Mouse (Mus musculus): ENCODE data around the gene Flt1. TPM values are rescaled to one million over a fixed set of nuclear protein-coding genes. Genes with fewer than 3 reads are reported as not detected.

Flt1 gene
- polyA plus RNA-seq, 1 experiment, result 23.4 TPM

DNA sequence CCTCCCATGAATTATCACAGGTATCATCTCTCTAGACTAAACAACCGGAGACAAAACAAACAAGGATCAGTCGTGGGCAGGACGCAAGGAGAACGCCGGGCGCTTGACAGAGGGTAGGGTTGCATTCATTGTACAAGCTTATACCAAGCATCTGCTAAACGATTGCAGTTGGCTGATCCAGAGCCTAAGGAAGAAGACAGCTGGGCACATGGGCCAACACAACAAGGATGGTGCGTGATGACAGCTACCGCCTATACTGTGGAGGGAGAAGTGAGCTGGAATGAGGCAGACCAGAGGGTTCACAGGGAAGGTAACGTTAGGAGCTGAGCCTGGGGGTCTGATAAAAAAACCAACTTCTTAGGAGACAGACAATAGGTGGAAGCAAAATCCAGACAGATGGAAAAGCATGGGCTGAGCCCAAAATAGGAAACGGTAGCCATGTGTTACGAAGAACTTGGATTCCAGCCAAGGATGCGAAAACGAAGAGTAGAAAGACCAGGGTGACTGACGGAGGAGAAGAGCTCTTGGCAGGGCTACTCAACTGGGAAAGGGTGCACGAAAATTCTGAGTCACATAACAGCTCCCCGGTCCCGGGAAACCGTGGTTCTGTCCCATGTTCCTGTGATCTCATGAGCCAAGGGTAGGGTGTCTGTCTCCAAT is 53.9 kb downstream of the Flt1 start:
- TF ChIP-seq CTCF (IDR thresholded peaks at IDR 0.05; ENCODE audit: low read depth, low read length) (no peak), EP300 (IDR thresholded peaks at IDR 0.05; ENCODE audit: insufficient read depth, low read depth, low read length) (no peak), POLR2A (IDR thresholded peaks at IDR 0.05; ENCODE audit: insufficient read depth, low read length) (no peak)
- H3K36me3 ChIP-seq (ENCODE audit: control insufficient read depth, insufficient read depth, low read length, poor library complexity, severe bottlenecking), result no peaks in the 10 kb centered on the region
- H3K9me3 ChIP-seq (replicated peaks; ENCODE audit: control insufficient read depth, insufficient read depth, low read length, poor library complexity, severe bottlenecking), result no peaks in the 10 kb centered on the region
- no peak overlapping the region for H3K4me3 ChIP-seq (ENCODE audit: low read depth, low read length)
- no peak overlapping the region for H3K27ac ChIP-seq (ENCODE audit: insufficient read depth, low read length)
- no peak overlapping the region for H3K9ac ChIP-seq (ENCODE audit: low read depth, poor library complexity, severe bottlenecking)
- H3K27me3 ChIP-seq (ENCODE audit: control insufficient read depth, insufficient read depth, low read length, poor library complexity, severe bottlenecking), result no peaks in the 10 kb centered on the region
- no peaks in the 10 kb centered on the region for H3K4me1 ChIP-seq (ENCODE audit: control insufficient read depth, insufficient read depth, low read length)

- H3K27ac ChIP-seq (ENCODE audit: insufficient read depth, low read length), result no peak overlapping the region
- TF ChIP-seq EP300 (IDR thresholded peaks at IDR 0.05; ENCODE audit: insufficient read depth, low read depth, low read length) (no peak), POLR2A (IDR thresholded peaks at IDR 0.05; ENCODE audit: insufficient read depth, low read length) (no peak), CTCF (IDR thresholded peaks at IDR 0.05; ENCODE audit: low read depth, low read length) (no peak)
- H3K36me3 ChIP-seq (ENCODE audit: control insufficient read depth, insufficient read depth, low read length, poor library complexity, severe bottlenecking), result no peaks in the 10 kb centered on the region
- no peaks in the 10 kb centered on the region for H3K9me3 ChIP-seq (replicated peaks; ENCODE audit: control insufficient read depth, insufficient read depth, low read length, poor library complexity, severe bottlenecking)
- no peaks in the 10 kb centered on the region for H3K4me1 ChIP-seq (ENCODE audit: control insufficient read depth, insufficient read depth, low read length)
- no peak overlapping the region for H3K4me3 ChIP-seq (ENCODE audit: low read depth, low read length)
- no peak overlapping the region for H3K9ac ChIP-seq (ENCODE audit: low read depth, poor library complexity, severe bottlenecking)
- no peaks in the 10 kb centered on the region for H3K27me3 ChIP-seq (ENCODE audit: control insufficient read depth, insufficient read depth, low read length, poor library complexity, severe bottlenecking)
Measured at GRCm38 (mm10) chr5:147668637-147669344, 57.0 kb downstream of the Flt1 start.

GRCm38 (mm10) chr5:147665946-147666345 is 59.9 kb downstream of the Flt1 start:
- no peak overlapping the region for H3K4me3 ChIP-seq (ENCODE audit: low read depth, low read length)
- H3K9me3 ChIP-seq (replicated peaks; ENCODE audit: control insufficient read depth, insufficient read depth, low read length, poor library complexity, severe bottlenecking), result no peaks in the 10 kb centered on the region
- no peak overlapping the region for H3K27ac ChIP-seq (ENCODE audit: insufficient read depth, low read length)
- TF ChIP-seq CTCF (IDR thresholded peaks at IDR 0.05; ENCODE audit: low read depth, low read length) (no peak), EP300 (IDR thresholded peaks at IDR 0.05; ENCODE audit: insufficient read depth, low read depth, low read length) (no peak), POLR2A (IDR thresholded peaks at IDR 0.05; ENCODE audit: insufficient read depth, low read length) (no peak)
- no peak overlapping the region for H3K9ac ChIP-seq (ENCODE audit: low read depth, poor library complexity, severe bottlenecking)
- H3K4me1 ChIP-seq (ENCODE audit: control insufficient read depth, insufficient read depth, low read length), result no peaks in the 10 kb centered on the region
- H3K27me3 ChIP-seq (ENCODE audit: control insufficient read depth, insufficient read depth, low read length, poor library complexity, severe bottlenecking), result no peaks in the 10 kb centered on the region
- no peaks in the 10 kb centered on the region for H3K36me3 ChIP-seq (ENCODE audit: control insufficient read depth, insufficient read depth, low read length, poor library complexity, severe bottlenecking)

DNA sequence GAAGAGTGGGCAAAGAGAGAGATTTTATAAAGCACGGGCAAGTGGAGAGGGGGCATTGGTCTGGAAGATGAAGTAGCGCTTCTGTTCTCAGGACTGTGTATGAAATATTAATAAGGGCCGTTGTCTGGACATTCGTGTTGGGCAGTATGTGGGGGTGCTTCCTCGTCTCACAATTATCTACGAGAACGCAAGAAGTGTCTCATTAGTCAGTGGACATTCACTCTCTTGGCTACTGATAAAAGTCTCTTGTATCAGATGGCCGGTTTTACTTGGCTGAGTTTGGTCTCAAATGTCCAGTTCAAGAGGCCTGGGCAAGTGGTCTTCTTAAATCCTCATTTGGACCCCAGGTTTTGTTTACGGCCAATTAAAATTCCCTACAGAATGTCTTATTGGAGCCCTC is 60.4 kb downstream of the Flt1 start:
- Histone ChIP-seq H3K27ac (ENCODE audit: insufficient read depth, low read length) (no peak overlapping the region), H3K4me1 (ENCODE audit: control insufficient read depth, insufficient read depth, low read length) (no peaks in the 10 kb centered on the region), H3K4me3 (ENCODE audit: low read depth, low read length) (no peak overlapping the region), H3K9me3 (replicated peaks; ENCODE audit: control insufficient read depth, insufficient read depth, low read length, poor library complexity, severe bottlenecking) (no peaks in the 10 kb centered on the region), H3K27me3 (ENCODE audit: control insufficient read depth, insufficient read depth, low read length, poor library complexity, severe bottlenecking) (no peaks in the 10 kb centered on the region), H3K9ac (ENCODE audit: low read depth, poor library complexity, severe bottlenecking) (no peak overlapping the region), H3K36me3 (ENCODE audit: control insufficient read depth, insufficient read depth, low read length, poor library complexity, severe bottlenecking) (no peaks in the 10 kb centered on the region)
- no peak for TF ChIP-seq POLR2A (IDR thresholded peaks at IDR 0.05; ENCODE audit: insufficient read depth, low read length)
- TF ChIP-seq CTCF (IDR thresholded peaks at IDR 0.05; ENCODE audit: low read depth, low read length), result no peak
- no peak for TF ChIP-seq EP300 (IDR thresholded peaks at IDR 0.05; ENCODE audit: insufficient read depth, low read depth, low read length)

GRCm38 (mm10) chr5:147659909-147660308 is 65.9 kb downstream of the Flt1 start:
- H3K27me3 ChIP-seq (ENCODE audit: control insufficient read depth, insufficient read depth, low read length, poor library complexity, severe bottlenecking), result no peaks in the 10 kb centered on the region
- no peak overlapping the region for H3K4me3 ChIP-seq (ENCODE audit: low read depth, low read length)
- TF ChIP-seq POLR2A (IDR thresholded peaks at IDR 0.05; ENCODE audit: insufficient read depth, low read length) (no peak), CTCF (IDR thresholded peaks at IDR 0.05; ENCODE audit: low read depth, low read length) (no peak), EP300 (IDR thresholded peaks at IDR 0.05; ENCODE audit: insufficient read depth, low read depth, low read length) (no peak)

More at GRCm38 (mm10) chr5:147659909-147660308, 65.9 kb downstream of the Flt1 start:
- Histone ChIP-seq H3K9me3 (replicated peaks; ENCODE audit: control insufficient read depth, insufficient read depth, low read length, poor library complexity, severe bottlenecking) (no peaks in the 10 kb centered on the region), H3K36me3 (ENCODE audit: control insufficient read depth, insufficient read depth, low read length, poor library complexity, severe bottlenecking) (no peaks in the 10 kb centered on the region), H3K9ac (ENCODE audit: low read depth, poor library complexity, severe bottlenecking) (no peak overlapping the region), H3K27ac (ENCODE audit: insufficient read depth, low read length) (no peak overlapping the region), H3K4me1 (ENCODE audit: control insufficient read depth, insufficient read depth, low read length) (no peaks in the 10 kb centered on the region)
